Mouse (Mus musculus): ENCODE measurements around the gene Pdzk1ip1.

Pdzk1ip1 gene

DNA sequence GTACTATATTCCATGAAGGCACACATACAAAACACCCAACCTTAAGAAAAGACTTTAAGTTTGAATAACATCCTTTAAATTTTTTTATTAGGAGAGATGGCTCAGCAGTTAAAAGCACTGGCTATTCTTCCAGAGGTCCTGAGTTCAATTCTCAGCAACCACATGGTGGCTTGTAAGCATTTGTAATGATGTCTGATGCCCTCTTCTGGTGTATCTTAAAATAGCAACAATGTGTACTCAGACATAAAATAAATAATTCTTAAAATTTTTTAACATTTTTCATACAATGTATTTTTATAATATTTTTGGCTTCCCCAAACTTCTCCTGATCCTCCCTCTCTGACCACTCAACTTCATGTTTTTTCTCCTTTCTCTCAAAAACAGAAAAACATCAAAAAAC is 36.2 kb downstream of the Pdzk1ip1 start:
- no peak for DNase-seq

GRCm38 (mm10) chr4:115133085-115133484 is 44.6 kb downstream of the Pdzk1ip1 start:
- DNase-seq = no peak

DNA sequence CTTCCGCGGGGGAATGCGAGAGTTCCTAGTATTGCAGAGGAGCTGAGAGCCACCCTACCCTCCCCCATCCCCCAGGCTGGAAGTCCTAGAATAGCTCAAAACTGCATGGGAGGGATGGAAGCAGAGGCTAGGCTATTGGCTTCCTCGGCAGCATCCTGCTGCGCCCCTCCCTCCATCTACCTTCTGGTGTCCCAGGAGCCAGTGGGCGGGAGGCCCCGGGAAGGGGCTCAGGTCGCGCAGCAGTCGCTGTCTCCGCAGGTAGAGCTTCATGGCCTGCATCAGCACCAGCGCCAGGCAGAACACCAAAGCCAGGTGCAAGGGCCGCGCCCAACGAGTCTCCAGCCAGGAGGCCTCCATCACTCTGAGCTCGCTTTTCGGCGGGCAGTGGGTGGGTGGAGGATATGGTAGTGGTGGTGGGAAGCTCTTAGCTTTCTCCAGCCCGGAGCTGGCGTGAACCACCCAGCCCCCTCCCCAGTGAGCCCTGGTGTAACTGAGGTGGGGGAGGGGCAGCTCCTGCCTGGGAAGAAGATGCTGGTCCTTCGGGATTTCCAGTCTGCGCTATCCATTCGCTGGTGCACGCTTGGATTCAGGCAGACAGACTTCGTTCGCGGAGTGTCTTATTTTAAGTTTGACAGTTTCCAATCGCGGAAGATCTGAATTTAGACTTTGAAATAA is 45.2 kb downstream of the Pdzk1ip1 start, which contains the start of gene Cyp4x1:
Gene Cyp4x1 (minus strand): TSS at position 661 of the 675 bp plus-strand sequence.
- DNase-seq = no peak

GRCm38 (mm10) chr4:115134296-115134630 is 45.8 kb downstream of the Pdzk1ip1 start:
- DNase-seq = no peak

Data from lung, postnatal 10 days (tissue).